Mouse (Mus musculus) forebrain, embryonic 13.5 days (tissue): ENCODE measurements around the gene Bach2. TPM values are rescaled to one million over a fixed set of nuclear protein-coding genes. Genes with fewer than 3 reads are reported as not detected.

ENCODE experiments used
- ATAC-seq: fragments of 200-750 bp; cut with Nextera tagmentation; 2 replicates; pipeline ENCODE4 v1.8.0; 2017
- H3K27ac ChIP-seq: fragments of 300-500 bp; sonication (generic); 2 replicates; pipeline ENCODE4 v1.5.1; 2015; ENCODE audit warnings: inconsistent platforms, mild to moderate bottlenecking, moderate library complexity
- H3K27me3 ChIP-seq: fragments of 300-500 bp; sonication (generic); 2 replicates; pipeline ENCODE4 v1.6.1; 2015; ENCODE audit warnings: mild to moderate bottlenecking, inconsistent platforms
- H3K36me3 ChIP-seq: fragments of 300-500 bp; sonication (generic); 2 replicates; pipeline ENCODE4 v1.6.1; 2015; ENCODE audit warnings: mild to moderate bottlenecking, inconsistent platforms; ENCODE audit not compliant: poor library complexity, severe bottlenecking
- H3K4me1 ChIP-seq: fragments of 300-500 bp; sonication (generic); 2 replicates; pipeline ENCODE4 v1.6.1; 2015; ENCODE audit warnings: inconsistent platforms
- H3K4me2 ChIP-seq: fragments of 300-500 bp; sonication (generic); 2 replicates; pipeline ENCODE4 v1.6.1; 2015; ENCODE audit warnings: inconsistent platforms, mild to moderate bottlenecking, moderate library complexity
- H3K4me3 ChIP-seq: fragments of 300-500 bp; sonication (generic); 2 replicates; pipeline ENCODE4 v1.5.1; 2015; ENCODE audit warnings: mild to moderate bottlenecking, inconsistent platforms
- H3K9ac ChIP-seq: fragments of 300-500 bp; sonication (generic); 2 replicates; pipeline ENCODE4 v1.6.1; 2015; ENCODE audit warnings: mild to moderate bottlenecking, inconsistent platforms
- H3K9me3 ChIP-seq: fragments of 300-500 bp; sonication (generic); replicated peaks from 2 replicates; pipeline ENCODE4 v1.6.1; 2016; ENCODE audit warnings: inconsistent platforms
- WGBS: fragments of 180-500 bp; shearing (Covaris S2); methylation state at CpG from one replicate; pipeline ENCODE4 v1.1.7; 2015; 5-methylcytosine and 5-hydroxymethylcytosine counted together
- polyA plus RNA-seq: library from polyadenylated mRNA; unstranded; fragments of >200 nt; fragmentation: Nextera tagmentation; extraction: Ambion mirVana; gene quantifications from 2 replicates; pipeline ENCODE4 v1.2.1, GENCODE M21; 2015

The Bach2 gene
- polyA plus RNA-seq, 1 experiment from 2014 or later = 26.2 TPM

- Histone ChIP-seq H3K9me3 (no peaks in the 10 kb centered on the region), H3K27me3 (no peaks in the 10 kb centered on the region), H3K27ac (no peak overlapping the region), H3K36me3 (peaks cover 33% of the 10 kb centered on the region), H3K4me1 (peaks cover 27% of the 10 kb centered on the region), H3K9ac (no peak overlapping the region), H3K4me2 (no peak overlapping the region), H3K4me3 (no peak overlapping the region)
- no peak for ATAC-seq
- 84% methylated on average over 4 of the region's 4 CpGs for WGBS
Measured at GRCm38 (mm10) chr4:32502181-32502580, 263.6 kb downstream of the Bach2 start.

GRCm38 (mm10) chr4:32504236-32504635, 265.6 kb downstream of the Bach2 start:
- H3K27ac ChIP-seq = no peak overlapping the region
- H3K27me3 ChIP-seq = no peaks in the 10 kb centered on the region
- no peaks in the 10 kb centered on the region for H3K9me3 ChIP-seq
- H3K4me1 ChIP-seq = peaks cover 48% of the 10 kb centered on the region
- no peak overlapping the region for H3K4me2 ChIP-seq
- no peak overlapping the region for H3K9ac ChIP-seq
- 93% methylated on average over 11 of the region's 11 CpGs for WGBS
- no peak for ATAC-seq
- peaks cover 33% of the 10 kb centered on the region for H3K36me3 ChIP-seq
- no peak overlapping the region for H3K4me3 ChIP-seq

GRCm38 (mm10) chr4:32506306-32506808, 267.8 kb downstream of the Bach2 start:
- Histone ChIP-seq H3K4me3 (no peak overlapping the region), H3K4me2 (no peak overlapping the region), H3K4me1 (peaks cover 61% of the 10 kb centered on the region), H3K27ac (peak overlapping the region; percentile 31; the same call in 1 of the 2 replicates), H3K9ac (no peak overlapping the region), H3K27me3 (no peaks in the 10 kb centered on the region), H3K9me3 (no peaks in the 10 kb centered on the region), H3K36me3 (peaks cover 33% of the 10 kb centered on the region)
- WGBS = 91% methylated on average over 7 of the region's 7 CpGs
- no peak for ATAC-seq

DNA sequence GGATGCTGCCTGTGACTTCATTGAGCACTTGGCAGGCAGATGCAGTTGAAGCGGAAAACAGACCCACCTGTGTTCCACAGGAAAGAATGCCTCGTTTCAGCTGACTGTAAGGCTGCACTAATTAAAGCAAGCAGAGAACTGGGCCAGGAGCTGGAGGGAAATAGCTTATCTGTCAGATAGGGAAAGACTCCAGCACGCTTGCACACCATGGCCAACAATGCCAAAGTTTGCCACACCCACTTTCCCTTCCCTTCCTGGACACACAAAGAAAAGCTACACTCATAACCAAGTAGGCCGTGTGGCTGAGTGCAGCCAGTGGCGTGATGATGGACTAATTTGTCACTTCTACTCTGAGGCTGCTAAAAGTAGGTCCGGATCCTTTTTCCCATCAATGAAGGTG, 268.4 kb downstream of the Bach2 start:
- 59% methylated on average over 6 of the region's 6 CpGs for WGBS
- H3K27ac ChIP-seq = no peak overlapping the region
- H3K27me3 ChIP-seq = no peaks in the 10 kb centered on the region
- ATAC-seq = no peak
- no peak overlapping the region for H3K9ac ChIP-seq
- H3K4me1 ChIP-seq = peaks cover 61% of the 10 kb centered on the region
- H3K9me3 ChIP-seq = no peaks in the 10 kb centered on the region
- no peak overlapping the region for H3K4me2 ChIP-seq
- H3K4me3 ChIP-seq = no peak overlapping the region
- H3K36me3 ChIP-seq = peaks cover 29% of the 10 kb centered on the region

DNA sequence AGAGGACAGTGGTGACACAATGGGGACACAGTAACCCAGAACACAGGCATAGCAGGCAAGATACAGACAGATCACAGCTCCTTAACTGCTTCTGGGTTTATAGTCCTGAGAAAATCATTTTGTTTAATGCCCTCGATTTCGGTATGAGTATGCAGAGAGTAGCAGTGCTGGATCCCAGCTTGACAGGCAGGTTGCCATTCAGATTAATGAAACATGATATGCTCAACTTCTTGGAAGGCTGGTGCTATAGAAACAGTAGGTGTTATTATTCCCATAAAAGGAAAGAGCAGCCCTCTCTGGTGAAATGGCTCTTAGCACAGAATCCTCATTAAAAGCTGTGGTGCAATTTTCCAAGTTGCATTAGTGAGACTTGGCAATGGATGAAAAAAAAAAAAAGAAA, 270.0 kb downstream of the Bach2 start:
- peak; percentile 66 for ATAC-seq
- Histone ChIP-seq H3K4me2 (peak overlapping the region; percentile 21), H3K27me3 (no peaks in the 10 kb centered on the region), H3K9me3 (no peaks in the 10 kb centered on the region), H3K27ac (peak overlapping the region; percentile 93), H3K4me1 (peaks cover 60% of the 10 kb centered on the region), H3K4me3 (no peak overlapping the region), H3K36me3 (peaks cover 19% of the 10 kb centered on the region), H3K9ac (peak overlapping the region; percentile 41; the same call in 1 of the 2 replicates)
- 1% methylated on average over 2 of the region's 2 CpGs for WGBS

DNA sequence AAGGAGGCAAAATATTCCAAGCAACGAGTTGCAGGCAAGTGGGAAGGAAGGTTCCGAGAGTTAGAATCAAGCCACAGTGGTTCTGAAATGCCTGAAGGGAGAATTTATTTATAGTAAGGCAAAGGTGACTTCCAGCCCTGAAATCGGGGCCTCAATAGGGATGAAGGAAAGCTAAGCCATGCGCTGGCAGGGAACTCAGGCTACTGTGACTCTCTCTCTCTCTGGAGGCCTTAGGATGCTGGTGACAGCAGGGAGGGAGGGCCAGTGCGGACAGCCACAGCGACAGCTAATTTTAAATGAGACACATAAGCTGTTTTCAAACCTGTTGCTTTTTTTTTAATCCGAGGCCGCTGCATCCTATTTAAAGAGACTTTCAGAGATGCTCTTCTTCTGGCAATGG, 270.4 kb downstream of the Bach2 start:
- Histone ChIP-seq H3K9ac (no peak overlapping the region), H3K4me2 (peak overlapping the region; percentile 21), H3K27ac (peak overlapping the region; percentile 93), H3K27me3 (no peaks in the 10 kb centered on the region), H3K9me3 (no peaks in the 10 kb centered on the region), H3K36me3 (peaks cover 17% of the 10 kb centered on the region), H3K4me1 (peaks cover 60% of the 10 kb centered on the region), H3K4me3 (no peak overlapping the region)
- ATAC-seq = peak; percentile 69
- 5% methylated on average over 8 of the region's 8 CpGs for WGBS

- H3K27me3 ChIP-seq = no peaks in the 10 kb centered on the region
- H3K4me1 ChIP-seq = peaks cover 62% of the 10 kb centered on the region
- H3K27ac ChIP-seq = peak overlapping the region; percentile 59
- H3K9ac ChIP-seq = no peak overlapping the region
- H3K36me3 ChIP-seq = peaks cover 9% of the 10 kb centered on the region
- 29% methylated on average over 9 of the region's 9 CpGs for WGBS
- peak; percentile 60; the same call in 1 of the 2 replicates for ATAC-seq
- no peaks in the 10 kb centered on the region for H3K9me3 ChIP-seq
- H3K4me2 ChIP-seq = peak overlapping the region; percentile 18; the same call in 1 of the 2 replicates
- H3K4me3 ChIP-seq = no peak overlapping the region
Measured at GRCm38 (mm10) chr4:32509832-32510612, 271.4 kb downstream of the Bach2 start.

- peaks cover 66% of the 10 kb centered on the region for H3K4me1 ChIP-seq
- no peak overlapping the region for H3K4me3 ChIP-seq
- H3K27me3 ChIP-seq = no peaks in the 10 kb centered on the region
- H3K27ac ChIP-seq = peak overlapping the region; percentile 59
- peaks cover 6% of the 10 kb centered on the region for H3K36me3 ChIP-seq
- 55% methylated on average over 7 of the region's 7 CpGs for whole genome bisulfite sequencing
- H3K9ac ChIP-seq = no peak overlapping the region
- H3K9me3 ChIP-seq = no peaks in the 10 kb centered on the region
- ATAC-seq = peak; percentile 31; the same call in 1 of the 2 replicates
- H3K4me2 ChIP-seq = no peak overlapping the region
Measured at GRCm38 (mm10) chr4:32510940-32511339, 272.3 kb downstream of the Bach2 start.

- ATAC-seq = no peak
- peaks cover 51% of the 10 kb centered on the region for H3K4me1 ChIP-seq
- H3K9me3 ChIP-seq = no peaks in the 10 kb centered on the region
- 0 out of 2 replicates have a peak, but pooled peaks cover 3% of the 10 kb centered on the region for H3K36me3 ChIP-seq
- H3K9ac ChIP-seq = no peak overlapping the region
- no peaks in the 10 kb centered on the region for H3K27me3 ChIP-seq
- WGBS = 92% methylated on average over 8 of the region's 8 CpGs
- no peak overlapping the region for H3K4me3 ChIP-seq
- H3K4me2 ChIP-seq = no peak overlapping the region
- H3K27ac ChIP-seq = no peak overlapping the region; the same call in 1 of the 2 replicates
Measured at GRCm38 (mm10) chr4:32516126-32516525, 277.5 kb downstream of the Bach2 start.

DNA sequence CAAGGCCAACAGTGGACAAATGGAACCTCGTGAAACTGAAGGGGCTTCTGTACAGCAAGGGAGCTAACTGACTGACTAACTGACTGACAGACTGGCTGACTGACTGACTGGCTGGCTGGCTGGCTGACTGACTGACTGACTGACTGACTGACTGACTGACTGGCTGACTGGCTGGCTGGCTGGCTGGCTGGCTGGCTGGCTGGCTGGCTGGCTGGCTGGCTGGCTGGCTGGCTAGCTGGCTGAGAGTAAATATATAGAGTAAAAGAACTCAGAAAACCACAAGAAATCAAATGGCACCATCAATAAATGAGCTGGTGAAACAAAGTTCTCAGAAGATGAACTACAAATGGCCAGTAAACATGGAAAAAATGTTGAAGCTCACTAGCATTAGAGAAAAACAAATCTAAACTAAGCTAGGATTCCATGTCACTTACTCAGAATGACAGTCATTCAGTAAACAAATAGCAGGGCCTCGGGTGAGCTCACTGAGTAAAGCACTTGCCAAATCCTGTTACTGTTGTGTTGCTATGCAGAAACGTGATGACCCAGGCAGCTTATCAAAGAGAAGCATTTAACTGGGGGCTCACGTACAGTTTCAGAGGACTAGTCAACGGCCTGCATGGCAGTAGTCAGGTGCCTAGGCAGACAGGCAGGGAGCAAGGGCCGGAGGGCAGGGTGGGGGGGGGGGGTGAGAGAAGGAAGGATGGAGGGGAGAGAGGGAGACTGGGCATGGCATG, 280.4 kb downstream of the Bach2 start:
- Histone ChIP-seq H3K27me3 (no peaks in the 10 kb centered on the region), H3K36me3 (no peaks in the 10 kb centered on the region), H3K27ac (peak overlapping the region; percentile 59), H3K4me3 (no peak overlapping the region), H3K9ac (no peak overlapping the region), H3K4me2 (no peak overlapping the region), H3K4me1 (peaks cover 68% of the 10 kb centered on the region), H3K9me3 (no peaks in the 10 kb centered on the region)
- 26% methylated on average over 6 of the region's 6 CpGs for WGBS
- peak; percentile 55 for ATAC-seq

- H3K9me3 ChIP-seq = no peaks in the 10 kb centered on the region
- whole genome bisulfite sequencing = 18% methylated on average over 18 of the region's 18 CpGs
- H3K36me3 ChIP-seq = no peaks in the 10 kb centered on the region
- H3K4me2 ChIP-seq = no peak overlapping the region
- no peak overlapping the region for H3K27ac ChIP-seq
- ATAC-seq = no peak; the same call in 1 of the 2 replicates
- no peak overlapping the region for H3K9ac ChIP-seq
- peaks cover 67% of the 10 kb centered on the region for H3K4me1 ChIP-seq
- no peak overlapping the region for H3K4me3 ChIP-seq
- no peaks in the 10 kb centered on the region for H3K27me3 ChIP-seq
Measured at GRCm38 (mm10) chr4:32520628-32521360, 282.2 kb downstream of the Bach2 start.
